Mouse (Mus musculus) limb, embryonic 12.5 days (tissue): ENCODE data around the gene Gm43951. TPM values are rescaled to one million over a fixed set of nuclear protein-coding genes. Genes with fewer than 3 reads are reported as not detected.

Source experiments
- ATAC-seq: fragments of 200-750 bp; cut with Nextera tagmentation; 2 replicates; pipeline ENCODE4 v1.8.0; 2017; ENCODE audit warnings: low read depth, moderate TSS enrichment; ENCODE audit not compliant: insufficient number of reproducible peaks, insufficient read depth, low FRiP score, low TSS enrichment
- H3K27ac ChIP-seq: fragments of 300-500 bp; sonication (generic); 2 replicates; pipeline ENCODE4 v1.5.1; 2016; ENCODE audit warnings: mild to moderate bottlenecking, moderate library complexity
- H3K27me3 ChIP-seq: fragments of 300-500 bp; sonication (generic); 2 replicates; pipeline ENCODE4 v1.6.1; 2016; ENCODE audit warnings: mild to moderate bottlenecking, moderate library complexity
- H3K36me3 ChIP-seq: fragments of 300-500 bp; sonication (generic); 2 replicates; pipeline ENCODE4 v1.6.1; 2016; ENCODE audit warnings: mild to moderate bottlenecking, moderate library complexity
- H3K4me1 ChIP-seq: fragments of 300-500 bp; sonication (generic); replicated peaks from 2 replicates; pipeline ENCODE4 v1.6.1; 2016
- H3K4me2 ChIP-seq: fragments of 300-500 bp; sonication (generic); 2 replicates; pipeline ENCODE4 v1.6.1; 2016; ENCODE audit warnings: mild to moderate bottlenecking, moderate library complexity
- H3K4me3 ChIP-seq: fragments of 300-500 bp; sonication (generic); replicated peaks from 2 replicates; pipeline ENCODE4 v1.5.1; 2016; ENCODE audit warnings: mild to moderate bottlenecking
- H3K9ac ChIP-seq: fragments of 300-500 bp; sonication (generic); replicated peaks from 2 replicates; pipeline ENCODE4 v1.6.1; 2016; ENCODE audit warnings: mild to moderate bottlenecking, moderate library complexity
- H3K9me3 ChIP-seq: fragments of 300-500 bp; sonication (generic); 2 replicates; pipeline ENCODE4 v1.6.1; 2016; ENCODE audit warnings: mild to moderate bottlenecking, moderate library complexity
- WGBS: fragments of 180-500 bp; shearing (Covaris S2); methylation state at CpG from one replicate; pipeline ENCODE4 v1.1.7; 2016; 5-methylcytosine and 5-hydroxymethylcytosine counted together
- polyA plus RNA-seq: library from polyadenylated mRNA; unstranded; fragments of >200 nt; fragmentation: Nextera tagmentation; extraction: Ambion mirVana; gene quantifications from 2 replicates; pipeline ENCODE4 v1.2.1, GENCODE M21; 2016

The Gm43951 gene
- polyA plus RNA-seq: 0.81 and 1.1 TPM in 2 replicates

GRCm38 (mm10) chr11:72206341-72207203 is at the start of gene Gm43951:
TSS of gene Gm43951 (minus strand) at chr11:72206840.
- H3K4me2 ChIP-seq: peak within 1 kb of the TSS; percentile 90
- H3K9ac ChIP-seq: peak within 1 kb of the TSS; percentile 79
- peaks cover 28% of the 10 kb centered on the region for H3K36me3 ChIP-seq
- peaks cover 15% of the 10 kb centered on the region for H3K4me1 ChIP-seq
- peak within 1 kb of the TSS; percentile 86 for H3K27ac ChIP-seq
- ATAC-seq: peak; percentile 74
- no peaks in the 10 kb centered on the region for H3K9me3 ChIP-seq
- no peaks in the 10 kb centered on the region for H3K27me3 ChIP-seq
- H3K4me3 ChIP-seq: peak within 1 kb of the TSS; percentile 80
- WGBS: 1% methylated on average over 43 of the region's 43 CpGs

GRCm38 (mm10) chr11:72256441-72256840 is 49.8 kb upstream of the Gm43951 start:
- H3K9me3 ChIP-seq: no peaks in the 10 kb centered on the region
- H3K4me1 ChIP-seq: no peaks in the 10 kb centered on the region
- H3K36me3 ChIP-seq: no peaks in the 10 kb centered on the region
- no peak overlapping the region for H3K4me3 ChIP-seq
- WGBS: 94% methylated on average over 2 of the region's 2 CpGs
- H3K27me3 ChIP-seq: 0 out of 2 replicates have a peak, but pooled peaks cover 7% of the 10 kb centered on the region
- H3K4me2 ChIP-seq: no peak overlapping the region
- no peak overlapping the region for H3K27ac ChIP-seq
- no peak for ATAC-seq
- no peak overlapping the region for H3K9ac ChIP-seq

GRCm38 (mm10) chr11:72255629-72256028 is 49.0 kb upstream of the Gm43951 start:
- H3K4me3 ChIP-seq: no peak overlapping the region
- H3K27ac ChIP-seq: no peak overlapping the region
- 97% methylated on average over 4 of the region's 4 CpGs for WGBS
- no peaks in the 10 kb centered on the region for H3K9me3 ChIP-seq
- H3K27me3 ChIP-seq: 0 out of 2 replicates have a peak, but pooled peaks cover 7% of the 10 kb centered on the region
- ATAC-seq: no peak
- no peaks in the 10 kb centered on the region for H3K36me3 ChIP-seq
- no peaks in the 10 kb centered on the region for H3K4me1 ChIP-seq
- no peak overlapping the region for H3K4me2 ChIP-seq
- H3K9ac ChIP-seq: no peak overlapping the region

- WGBS: 53% methylated on average over 8 of the region's 8 CpGs
Observed at GRCm38 (mm10) chr11:72245196-72245753, 38.6 kb upstream of the Gm43951 start.

GRCm38 (mm10) chr11:72240062-72240860 is 33.6 kb upstream of the Gm43951 start:
- no peaks in the 10 kb centered on the region for H3K9me3 ChIP-seq
- no peak for ATAC-seq
- 71% methylated on average over 4 of the region's 4 CpGs for WGBS
- H3K36me3 ChIP-seq: no peaks in the 10 kb centered on the region
- H3K9ac ChIP-seq: no peak overlapping the region
- no peaks in the 10 kb centered on the region for H3K4me1 ChIP-seq
- H3K4me2 ChIP-seq: no peak overlapping the region
- H3K27ac ChIP-seq: no peak overlapping the region
- no peaks in the 10 kb centered on the region; the same call in 1 of the 2 replicates for H3K27me3 ChIP-seq
- no peak overlapping the region for H3K4me3 ChIP-seq

More at GRCm38 (mm10) chr11:72245196-72245753, 38.6 kb upstream of the Gm43951 start:
- Histone ChIP-seq H3K9ac (no peak overlapping the region), H3K27me3 (peaks cover 7% of the 10 kb centered on the region), H3K4me3 (no peak overlapping the region), H3K27ac (no peak overlapping the region), H3K36me3 (no peaks in the 10 kb centered on the region), H3K4me1 (no peaks in the 10 kb centered on the region), H3K9me3 (no peaks in the 10 kb centered on the region), H3K4me2 (no peak overlapping the region)
- ATAC-seq: no peak

- Histone ChIP-seq H3K9me3 (no peaks in the 10 kb centered on the region), H3K27me3 (no peaks in the 10 kb centered on the region), H3K4me3 (no peak overlapping the region), H3K27ac (no peak overlapping the region), H3K9ac (no peak overlapping the region), H3K4me2 (no peak overlapping the region), H3K4me1 (no peaks in the 10 kb centered on the region), H3K36me3 (no peaks in the 10 kb centered on the region)
- 75% methylated on average over 5 of the region's 5 CpGs for WGBS
- ATAC-seq: no peak
Observed at GRCm38 (mm10) chr11:72234013-72234412, 27.4 kb upstream of the Gm43951 start.

- Histone ChIP-seq H3K9me3 (no peaks in the 10 kb centered on the region), H3K4me1 (no peaks in the 10 kb centered on the region), H3K9ac (no peak overlapping the region), H3K4me3 (no peak overlapping the region), H3K27ac (no peak overlapping the region), H3K4me2 (no peak overlapping the region), H3K36me3 (no peaks in the 10 kb centered on the region), H3K27me3 (no peaks in the 10 kb centered on the region)
- no peak for ATAC-seq
- WGBS: 46% methylated on average over 1 of the region's 1 CpGs
Observed at GRCm38 (mm10) chr11:72232991-72233390, 26.4 kb upstream of the Gm43951 start.

GRCm38 (mm10) chr11:72232068-72232467 is 25.4 kb upstream of the Gm43951 start:
- no peak overlapping the region for H3K4me3 ChIP-seq
- no peak overlapping the region for H3K27ac ChIP-seq
- H3K9ac ChIP-seq: no peak overlapping the region
- 78% methylated on average over 7 of the region's 7 CpGs for whole genome bisulfite sequencing
- no peaks in the 10 kb centered on the region for H3K36me3 ChIP-seq
- no peaks in the 10 kb centered on the region for H3K9me3 ChIP-seq
- no peaks in the 10 kb centered on the region for H3K4me1 ChIP-seq
- ATAC-seq: no peak
- no peaks in the 10 kb centered on the region for H3K27me3 ChIP-seq
- no peak overlapping the region for H3K4me2 ChIP-seq

- Histone ChIP-seq H3K4me2 (no peak overlapping the region), H3K9ac (no peak overlapping the region), H3K9me3 (no peaks in the 10 kb centered on the region), H3K4me1 (no peaks in the 10 kb centered on the region), H3K27me3 (no peaks in the 10 kb centered on the region), H3K36me3 (no peaks in the 10 kb centered on the region), H3K4me3 (no peak overlapping the region), H3K27ac (no peak overlapping the region)
- WGBS: 79% methylated on average over 4 of the region's 4 CpGs
- no peak for ATAC-seq
Observed at GRCm38 (mm10) chr11:72228513-72228912, 21.9 kb upstream of the Gm43951 start.

- Histone ChIP-seq H3K9ac (no peak overlapping the region), H3K27me3 (no peaks in the 10 kb centered on the region), H3K4me1 (no peaks in the 10 kb centered on the region), H3K4me2 (no peak overlapping the region), H3K4me3 (no peak overlapping the region), H3K9me3 (no peaks in the 10 kb centered on the region), H3K36me3 (no peaks in the 10 kb centered on the region), H3K27ac (no peak overlapping the region)
- no peak for ATAC-seq
- 82% methylated on average over 6 of the region's 6 CpGs for WGBS
Observed at GRCm38 (mm10) chr11:72226901-72227300, 20.3 kb upstream of the Gm43951 start.
